Mouse (Mus musculus): ENCODE data around the gene Snapc3.
"Not testable (repeated sequence)": the region's sequence is repeated elsewhere in the genome, so short reads cannot be mapped to it uniquely, and the experiment has no call there.

Snapc3 gene

DNA sequence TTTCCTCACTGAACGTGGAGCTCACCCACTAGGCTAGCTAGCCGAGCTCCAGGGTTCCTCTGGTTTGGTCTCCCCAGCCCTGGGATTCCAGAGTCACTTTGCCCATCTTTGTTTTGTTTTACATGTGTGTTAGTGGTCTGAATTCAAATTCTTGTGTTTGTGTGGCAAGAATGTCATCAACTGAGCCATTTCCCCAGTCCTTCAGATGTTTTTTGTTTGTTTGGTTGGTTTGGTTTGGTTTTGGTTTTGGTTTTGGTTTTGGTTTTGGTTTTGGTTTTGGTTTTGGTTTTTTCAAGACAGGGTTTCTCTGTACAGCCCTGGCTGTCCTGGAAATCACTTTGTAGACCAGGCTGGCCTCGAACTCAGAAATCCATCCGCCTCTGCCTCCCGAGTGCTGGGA is 79.5 kb downstream of the Snapc3 start:
- in situ Hi-C loops (cut with MboI, MseI) = not testable (repeated sequence)

DNA sequence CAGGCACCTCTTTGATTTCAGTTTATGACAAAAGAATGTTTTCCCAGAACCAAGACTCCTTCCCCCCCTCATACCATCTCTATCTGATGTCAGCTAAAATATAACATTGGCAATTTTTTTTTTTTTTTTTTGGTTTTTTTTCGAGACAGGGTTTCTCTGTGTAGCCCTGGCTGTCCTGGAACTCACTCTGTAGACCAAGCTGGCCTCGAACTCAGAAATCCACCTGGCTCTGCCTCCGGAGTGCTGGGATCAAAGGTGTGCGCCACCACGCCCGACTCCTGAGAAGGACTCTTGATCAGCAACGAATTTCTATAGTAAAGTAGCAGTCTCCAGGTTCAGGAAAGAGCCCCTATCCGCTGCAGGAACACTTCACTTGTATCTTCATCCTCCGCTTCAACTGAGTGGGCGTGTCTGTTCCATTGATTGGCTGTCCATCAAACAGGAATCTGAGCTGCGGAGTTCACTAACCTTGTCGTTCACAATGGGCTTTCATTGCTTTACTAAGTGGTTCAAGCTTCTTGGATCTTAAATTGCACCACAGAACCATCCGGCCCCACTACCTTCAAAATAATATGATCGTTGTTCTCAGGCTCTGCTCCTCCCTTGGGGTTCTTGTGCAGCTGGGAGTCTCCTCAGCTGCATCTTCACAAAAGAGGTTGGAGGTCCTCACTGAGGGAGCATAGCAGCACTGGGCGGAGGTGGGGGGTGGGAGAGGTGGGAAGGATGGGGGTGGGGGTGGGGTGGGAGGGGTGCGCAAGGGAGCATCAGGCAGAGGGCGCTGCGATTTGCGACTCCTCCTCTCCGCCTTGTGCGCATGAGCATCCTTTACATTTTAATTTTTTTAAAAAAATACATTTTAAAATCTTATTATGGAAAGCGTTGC is 82.9 kb downstream of the Snapc3 start:
- in situ Hi-C loops (cut with MboI, MseI) = no loop called here

DNA sequence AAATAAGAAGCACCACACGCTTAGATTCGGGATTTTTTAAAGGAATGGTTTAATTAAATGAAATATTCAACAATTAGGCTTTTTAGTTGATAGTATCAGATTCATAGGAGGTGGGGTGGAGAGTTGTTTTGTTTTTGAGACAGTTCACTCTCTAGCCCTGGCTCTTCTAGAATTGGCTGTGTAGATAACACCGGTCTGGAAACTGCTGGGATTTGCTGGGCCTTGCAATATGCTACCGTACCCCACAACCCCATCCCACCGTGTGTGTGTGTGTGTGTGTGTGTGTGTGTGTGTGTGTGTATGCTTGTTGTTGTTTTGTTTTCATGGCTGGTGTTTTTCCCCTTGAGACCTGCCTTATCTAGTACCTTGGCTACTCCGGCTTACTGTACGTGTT is 83.5 kb downstream of the Snapc3 start:
- in situ Hi-C loops (cut with MboI, MseI) = no loop called here

DNA sequence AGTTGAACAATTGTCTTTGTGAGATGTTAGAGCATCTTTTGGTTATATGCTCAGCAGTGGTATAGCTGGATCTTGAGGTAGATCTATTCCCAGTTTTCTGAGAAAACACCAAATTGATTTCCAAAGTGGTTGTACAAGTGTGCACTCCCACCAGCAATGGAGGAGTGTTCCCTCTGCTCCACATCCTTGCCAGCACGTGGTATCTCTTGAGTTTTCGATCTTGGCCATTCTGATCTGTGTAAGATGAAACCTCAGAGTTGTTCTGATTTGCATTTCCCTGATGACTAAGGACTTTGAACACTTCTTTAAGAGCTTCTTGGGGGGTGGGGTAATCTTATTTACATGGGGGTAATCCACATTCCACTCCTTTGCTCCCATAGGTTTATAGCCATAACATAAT is 92.1 kb downstream of the Snapc3 start:
- in situ Hi-C loops (cut with MboI, MseI) = no loop called here

DNA sequence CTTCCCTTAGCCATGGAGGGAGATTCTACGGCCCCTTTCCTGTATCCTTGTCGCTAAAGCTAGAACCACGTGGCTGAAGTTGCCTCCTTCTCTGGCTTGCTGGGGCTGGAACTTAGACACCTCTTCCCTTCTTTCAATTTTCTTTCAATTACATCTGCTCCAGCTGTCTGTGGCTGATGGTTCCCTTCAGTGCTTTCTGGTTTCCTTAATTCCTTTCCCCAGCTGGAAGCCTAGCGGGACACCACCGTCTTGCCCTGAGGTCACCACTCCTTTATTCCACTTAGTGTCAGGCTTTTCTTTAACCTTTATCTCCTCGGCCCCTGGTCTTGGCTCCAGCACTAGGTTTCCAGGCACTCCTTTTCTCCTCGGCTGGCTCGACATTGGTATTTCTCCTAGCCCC is 93.6 kb downstream of the Snapc3 start:
- in situ Hi-C loops (cut with MboI, MseI) = no loop called here

DNA sequence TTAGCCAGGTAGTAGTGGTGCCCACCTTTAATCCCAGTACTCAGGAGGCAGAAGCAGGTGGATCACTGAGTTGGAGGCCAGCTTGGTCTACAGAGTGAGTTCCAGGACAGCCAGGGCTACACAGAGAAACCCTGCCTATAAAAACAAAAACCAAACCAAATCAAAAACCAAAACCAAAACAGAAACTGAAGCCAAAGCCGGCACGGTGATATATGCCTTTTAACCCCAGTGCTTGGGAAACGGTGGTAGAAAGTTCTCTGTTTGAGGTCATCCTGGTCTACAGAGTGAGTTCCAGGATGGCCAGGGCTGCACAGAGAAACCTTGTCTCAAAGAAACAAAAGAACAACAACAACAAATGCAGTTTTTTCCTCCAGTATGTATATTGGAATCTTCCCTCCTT is 94.7 kb downstream of the Snapc3 start:
- in situ Hi-C loops (cut with MboI, MseI) = no loop called here

DNA sequence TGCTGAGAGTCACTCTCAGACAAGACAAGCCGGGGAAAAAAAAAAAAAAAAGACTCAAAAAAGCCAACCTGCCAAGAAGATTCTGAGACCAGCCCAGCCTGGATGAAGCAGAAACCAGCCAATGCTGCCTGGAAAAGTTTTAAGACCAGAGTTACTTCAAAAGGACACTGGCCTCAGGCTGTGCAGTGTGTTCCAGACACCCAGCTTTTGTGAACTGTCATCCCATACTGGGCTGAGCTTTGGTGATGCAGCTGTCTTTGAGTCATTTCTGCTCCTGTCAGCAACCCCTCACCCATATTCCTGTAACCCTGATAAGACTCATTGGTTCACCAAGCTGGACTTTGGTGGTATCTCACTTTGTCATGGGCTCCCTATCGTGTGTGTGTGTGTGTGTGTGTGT is 95.1 kb downstream of the Snapc3 start:
- in situ Hi-C loops (cut with MboI, MseI) = no loop called here

DNA sequence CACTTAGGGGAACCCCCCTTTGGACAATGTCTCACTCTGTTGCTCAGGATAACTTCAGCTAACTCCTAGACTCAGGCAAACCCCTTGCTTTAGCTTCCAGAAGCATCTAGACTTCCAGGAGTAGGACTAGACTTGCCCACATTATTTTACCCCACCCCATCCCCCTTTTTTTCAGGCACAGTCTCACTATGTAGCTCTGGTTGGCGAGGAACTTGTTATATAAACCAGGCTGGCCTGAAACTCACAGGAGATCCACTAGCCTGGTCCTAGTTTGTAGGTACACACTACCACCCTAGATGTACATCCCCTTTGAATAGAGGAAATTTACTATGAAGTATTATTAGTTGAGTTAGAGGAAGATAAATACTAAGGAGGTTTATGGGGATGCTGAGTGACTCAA is 96.7 kb downstream of the Snapc3 start:
- in situ Hi-C loops (cut with MboI, MseI) = no loop called here

DNA sequence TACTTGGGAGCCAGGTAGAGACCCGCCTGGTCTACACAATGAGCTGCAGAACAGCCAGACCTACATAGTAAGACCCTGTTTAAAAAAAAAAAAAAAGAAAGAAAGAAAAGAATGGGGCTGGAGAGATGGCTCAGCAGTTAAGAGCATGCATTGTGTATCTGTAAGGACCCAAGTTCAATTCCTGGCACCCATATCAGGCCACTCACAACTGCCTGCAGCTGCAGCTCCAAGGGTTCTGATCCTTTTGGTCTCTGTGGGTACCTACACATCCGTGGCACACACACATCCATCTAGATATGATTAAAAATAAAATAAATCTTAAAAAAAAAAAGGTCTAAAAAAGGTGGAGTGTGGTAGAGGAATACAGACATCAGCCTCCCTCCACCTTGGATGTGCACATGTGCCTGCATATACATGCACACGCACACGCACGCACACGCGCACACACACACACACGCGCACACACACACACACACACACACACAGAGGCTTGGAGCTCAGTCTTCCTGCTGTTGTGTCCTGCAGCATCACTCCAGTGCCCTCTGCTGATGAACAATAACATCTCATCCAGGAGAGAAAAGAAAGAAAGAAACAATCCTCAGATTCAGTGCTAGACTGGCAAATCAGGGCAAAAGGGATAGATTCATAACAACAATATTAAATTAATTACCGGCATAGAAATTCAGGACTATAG is 97.6 kb downstream of the Snapc3 start:
- in situ Hi-C loops (cut with MboI, MseI) = loop anchor here (5.0 kb wide), 1 partner anchor 38 kb away; no protein-coding TSS in a partner anchor

DNA sequence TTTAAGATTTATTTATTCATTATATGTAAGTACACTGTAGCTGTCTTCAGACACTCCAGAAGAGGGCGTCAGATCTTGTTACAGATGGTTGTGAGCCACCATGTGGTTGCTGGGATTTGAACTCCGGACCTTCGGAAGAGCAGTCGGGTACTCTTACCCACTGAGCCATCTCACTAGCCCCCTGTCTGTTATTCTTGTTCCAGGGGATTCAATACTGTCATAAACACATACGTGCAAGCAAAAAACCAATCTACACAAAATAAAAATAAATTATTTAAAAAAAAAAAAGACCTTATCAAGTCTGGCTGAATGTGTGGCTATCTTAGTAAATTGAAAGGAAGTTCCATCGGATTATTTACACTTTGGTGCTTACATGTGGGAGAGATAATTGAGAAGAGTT is 98.6 kb downstream of the Snapc3 start:
- in situ Hi-C loops (cut with MboI, MseI) = loop anchor here (5.0 kb wide), 1 partner anchor 39 kb away; no protein-coding TSS in a partner anchor

Measured in T-helper 2 cell (primary cell).